Mouse (Mus musculus) olfactory bulb, adult 2 months (tissue): ENCODE results near the gene Rtf2.

ENCODE experiments used
- CTCF ChIP-seq: fragments of 200-500 bp; IDR thresholded peaks from 2 replicates; pipeline ENCODE4 v1.5.1; 2012; ENCODE audit warnings: low read depth, mild to moderate bottlenecking, low read length, moderate library complexity; ENCODE audit not compliant: insufficient read depth
- POLR2A ChIP-seq: fragments of 200-500 bp; IDR thresholded peaks from 2 replicates; pipeline ENCODE4 v1.6.1; 2012; ENCODE audit warnings: mild to moderate bottlenecking, low read depth, low read length, moderate library complexity; ENCODE audit not compliant: insufficient read depth

DNA sequence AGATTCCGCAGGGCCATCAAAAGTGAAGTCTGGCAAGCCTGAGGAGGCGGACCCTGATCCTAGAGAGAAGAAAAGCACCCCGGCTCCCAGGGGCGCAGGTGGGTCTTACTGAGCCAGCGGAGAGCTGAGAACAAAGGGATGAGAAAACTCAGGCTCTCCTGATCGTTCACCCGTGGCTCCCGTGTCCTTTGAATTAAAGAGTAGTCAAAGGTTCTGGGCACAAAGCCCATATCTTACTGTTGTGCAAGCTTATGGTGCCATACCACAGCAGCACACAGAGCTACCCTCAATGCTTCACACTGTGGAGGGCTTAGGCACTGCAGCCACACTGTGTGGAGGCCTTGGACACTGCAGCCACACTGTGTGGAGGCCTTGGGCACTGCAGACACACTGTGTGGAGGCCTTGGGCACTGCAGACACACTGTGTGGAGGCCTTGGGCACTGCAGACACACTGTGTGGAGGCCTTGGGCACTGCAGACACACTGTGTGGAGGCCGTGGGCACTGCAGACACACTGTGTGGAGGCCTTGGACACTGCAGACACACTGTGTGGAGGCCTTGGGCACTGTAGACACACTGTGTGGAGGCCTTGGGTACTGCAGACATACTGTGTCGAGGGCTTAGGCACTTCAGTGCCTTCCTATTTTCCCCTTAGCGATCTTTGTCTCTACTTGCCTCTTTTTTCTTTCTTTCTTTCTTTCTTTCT lies 26.2 kb downstream of the Rtf2 start:
- TF ChIP-seq CTCF: no peak
- no peak for TF ChIP-seq POLR2A
